Mouse (Mus musculus): Measurements from ENCODE around the gene Gpsm1. TPM values are rescaled to one million over a fixed set of nuclear protein-coding genes. Genes with fewer than 3 reads are reported as not detected.

Gene Gpsm1
- 10 to 100 TPM; 10.7 to 14.0 TPM for total RNA-seq (2021)
- long read RNA-seq, experiment 1, transcript Gpsm1-202 (14 exons, 3,384 nt): major isoform, 9 of 15 reads
- long read RNA-seq, experiment 1, partial matches to known transcripts: 1 of 15 reads
- long read RNA-seq, experiment 1, other reads (novel, unspliced or antisense): 3 of 15 reads
- long read RNA-seq, experiment 2, transcript Gpsm1-202 (14 exons, 3,384 nt): major isoform, 6 of 10 reads
- long read RNA-seq, experiment 2, partial matches to known transcripts: 1 of 10 reads
- long read RNA-seq, experiment 2, other reads (novel, unspliced or antisense): 2 of 10 reads

DNA sequence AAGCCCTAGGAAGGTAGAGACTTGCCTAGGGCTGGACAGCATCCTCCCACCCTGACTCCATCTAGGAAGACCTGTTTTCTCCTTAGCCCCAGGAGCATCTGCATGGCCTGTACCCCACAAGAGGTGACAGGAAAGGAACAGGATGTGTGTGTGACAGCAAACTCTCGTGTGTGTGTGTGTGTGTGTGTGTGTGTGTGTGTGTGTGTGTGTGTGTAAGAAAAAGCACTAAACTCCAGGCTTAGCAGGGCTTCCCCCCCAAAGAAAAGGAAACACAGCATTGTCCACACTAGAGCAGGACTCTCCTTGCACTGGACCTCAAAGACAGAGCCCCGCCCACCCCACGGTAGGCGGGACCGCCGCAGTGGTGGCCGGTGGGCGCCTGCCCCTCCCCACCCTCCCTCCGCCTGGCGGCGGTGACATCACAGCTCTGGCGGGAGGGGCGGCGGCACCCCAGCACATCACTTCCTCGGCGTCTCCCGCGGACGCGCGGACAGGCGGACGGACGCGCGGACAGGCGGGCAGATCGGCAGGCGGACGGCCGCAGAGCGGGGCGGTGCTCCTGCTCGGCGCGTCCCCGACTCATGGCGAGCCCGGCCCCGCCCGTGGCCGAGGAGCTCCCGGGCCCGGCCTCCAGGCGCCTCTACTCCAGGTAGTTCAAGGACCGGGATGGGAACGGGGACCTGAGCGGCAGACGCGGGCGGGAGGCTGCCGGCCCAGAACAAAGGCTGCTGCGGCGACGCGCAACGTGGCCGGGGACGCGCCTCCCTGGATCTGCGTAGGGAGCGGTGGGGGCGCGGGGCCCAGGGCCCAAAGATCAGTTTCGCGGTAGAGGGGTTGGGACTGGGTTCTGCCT lies at the start of gene Gpsm1:
Gene Gpsm1, plus strand, starts transcription at position 444 of the 853 bp plus-strand sequence.
- peak; percentile 78 to 81 for DNase-seq (ENCODE audit: low spot score in 2 of 2)

DNA sequence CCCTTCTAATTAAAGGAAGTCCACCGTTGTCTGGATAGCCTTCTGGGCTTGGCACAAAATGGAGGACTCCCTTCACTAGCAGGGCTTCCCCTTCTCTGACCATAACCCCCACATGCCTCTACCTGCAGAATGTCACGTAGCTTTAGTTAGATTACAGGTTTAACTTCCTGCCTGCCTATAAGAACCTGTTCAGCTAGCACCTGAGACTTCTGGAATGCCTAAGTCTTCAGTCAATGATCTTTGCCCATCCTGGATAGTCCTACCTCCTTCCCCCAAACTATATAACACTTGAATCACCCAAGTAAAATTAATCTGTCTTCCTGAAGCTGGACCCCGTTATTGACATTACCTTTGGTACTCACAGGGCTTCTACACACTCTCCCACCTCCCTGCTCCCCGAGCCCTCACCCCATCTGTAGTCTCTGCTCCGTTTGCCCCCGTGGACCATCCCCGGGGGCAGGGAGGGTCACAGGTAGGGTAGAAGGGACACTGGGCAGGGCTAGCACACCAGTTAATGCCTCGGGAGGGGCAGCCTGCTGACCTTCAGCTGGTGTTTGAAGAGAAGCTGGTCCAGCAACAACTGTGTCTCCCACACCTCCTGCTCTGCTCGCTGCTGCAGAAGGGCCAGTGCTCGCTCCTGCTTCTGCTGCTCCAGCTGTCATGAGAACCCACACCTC lies 49.1 kb upstream of the Gpsm1 start:
- no peak for DNase-seq (ENCODE audit: low spot score in 2 of 2)

GRCm38 (mm10) chr2:26268216-26268615 lies 47.1 kb upstream of the Gpsm1 start:
- DNase-seq (ENCODE audit: low spot score in 2 of 2): peak in 1 of 2 experiments; percentile 34

- peak; percentile 36 to 58 for DNase-seq (ENCODE audit: low spot score in 2 of 2)
These were observed 41.7 kb upstream of the Gpsm1 start for GRCm38 (mm10) chr2:26273611-26274010.

GRCm38 (mm10) chr2:26279712-26280111 lies 35.6 kb upstream of the Gpsm1 start:
- DNase-seq (ENCODE audit: low spot score in 2 of 2): no peak

DNA sequence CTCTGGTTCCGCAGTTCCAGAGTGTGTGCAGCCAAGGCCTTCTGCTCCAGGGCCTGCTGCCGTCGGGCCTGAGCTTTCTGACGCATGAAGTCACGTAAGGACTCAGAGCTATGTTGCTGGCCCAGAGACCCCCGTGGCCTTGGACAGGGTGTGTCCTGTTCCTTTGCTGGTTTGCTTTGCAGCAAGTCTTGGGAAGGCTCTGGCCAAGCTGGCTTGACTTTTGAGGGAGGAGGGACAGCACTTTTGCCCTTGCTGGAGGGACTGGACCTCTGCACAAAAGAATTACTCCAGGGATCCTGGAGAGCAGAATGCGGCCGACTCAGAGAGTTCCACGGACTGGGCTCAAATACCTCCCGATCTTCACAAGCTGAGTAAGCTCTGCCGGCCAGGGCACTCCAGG lies 34.7 kb upstream of the Gpsm1 start:
- DNase-seq (ENCODE audit: low spot score in 2 of 2): no peak

GRCm38 (mm10) chr2:26285804-26286203 lies 29.5 kb upstream of the Gpsm1 start:
- DNase-seq (ENCODE audit: low spot score in 2 of 2): no peak

DNA sequence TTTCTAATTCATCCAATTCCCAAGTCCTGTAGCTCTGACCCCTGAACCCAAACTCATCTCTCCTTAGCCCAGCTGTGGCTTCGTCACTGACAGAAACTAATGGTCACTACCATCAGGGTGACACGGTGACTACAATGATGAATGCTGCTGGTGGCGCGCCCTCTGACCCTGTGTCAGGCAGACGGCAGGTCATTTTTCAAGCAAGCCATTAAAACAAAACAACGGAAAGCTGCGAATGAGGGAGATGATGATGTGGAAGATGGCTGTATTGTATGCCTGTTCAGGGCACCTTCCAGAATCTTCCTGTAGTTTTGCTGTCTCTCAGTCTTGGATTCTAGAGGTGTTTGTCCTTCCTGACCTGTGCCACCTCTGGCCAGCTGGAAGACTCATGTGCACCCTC lies 28.9 kb upstream of the Gpsm1 start:
- no peak for DNase-seq (ENCODE audit: low spot score in 2 of 2)

- no peak for DNase-seq (ENCODE audit: low spot score in 2 of 2)
These were observed 25.2 kb upstream of the Gpsm1 start for GRCm38 (mm10) chr2:26290133-26290532.

- no peak for DNase-seq (ENCODE audit: low spot score in 2 of 2)
These were observed 20.9 kb upstream of the Gpsm1 start, which contains the start of gene Ccdc187 for GRCm38 (mm10) chr2:26294457-26294856. Gene Ccdc187 (minus strand): TSS chr2:26294557.

DNA sequence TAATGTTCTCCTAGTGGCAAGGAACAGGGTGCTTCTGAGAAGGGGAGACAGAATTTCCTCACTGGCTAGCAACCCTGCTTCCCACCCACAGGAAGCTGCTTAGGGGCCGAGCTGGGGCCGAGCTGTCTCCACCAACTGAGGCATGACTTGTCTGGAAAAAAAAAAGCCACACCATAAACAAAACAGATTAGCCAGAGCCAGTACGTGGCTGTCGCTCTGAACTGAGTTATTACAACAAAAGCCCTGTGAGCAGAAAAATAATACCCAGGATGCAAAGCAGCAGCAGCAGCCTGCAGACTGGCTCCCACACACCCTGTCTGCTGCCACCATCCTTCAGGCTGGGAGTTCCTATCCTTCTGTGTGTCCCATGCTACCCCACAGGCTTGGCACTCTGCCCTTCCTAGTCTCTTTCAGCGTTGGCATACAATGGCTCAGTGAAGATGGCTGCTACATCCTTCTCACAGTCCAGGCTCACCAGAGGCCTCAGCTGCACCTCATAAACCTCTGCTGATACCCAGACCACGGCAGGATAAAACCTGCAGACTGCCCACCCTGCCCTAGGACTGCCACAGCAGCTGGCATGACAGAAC lies 18.6 kb upstream of the Gpsm1 start:
- DNase-seq (ENCODE audit: low spot score in 2 of 2): no peak

DNA sequence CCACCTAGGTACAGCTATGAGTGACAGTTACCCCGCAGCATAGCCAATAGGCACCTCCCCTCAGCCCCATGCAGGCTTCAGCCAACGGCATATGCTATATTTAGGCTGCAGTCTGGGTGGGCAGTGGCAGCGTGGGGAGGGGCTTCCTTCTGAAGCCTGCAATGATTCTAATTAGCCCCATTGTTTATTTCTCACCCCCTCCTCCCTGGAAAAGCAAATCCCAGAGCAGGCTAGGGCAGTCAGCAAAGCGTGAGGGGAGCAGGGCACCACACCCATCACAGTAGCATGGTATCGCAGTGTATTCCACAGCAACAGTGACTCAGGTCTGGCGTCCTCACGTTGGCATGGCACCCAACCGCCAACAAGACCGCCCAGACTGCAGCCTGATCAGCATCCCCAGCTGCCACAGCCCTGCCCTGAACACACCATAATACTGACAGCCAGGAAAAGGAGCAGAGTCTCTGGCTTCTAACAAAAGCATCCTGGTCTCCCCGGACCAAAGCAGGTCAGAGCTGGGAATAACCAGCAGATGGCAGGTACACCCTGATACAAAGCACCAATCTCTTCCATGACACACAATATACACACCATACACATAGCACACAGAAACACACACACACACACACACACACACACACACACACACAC lies 17.0 kb upstream of the Gpsm1 start:
- DNase-seq (ENCODE audit: low spot score in 2 of 2): no peak

- no peak for DNase-seq (ENCODE audit: low spot score in 2 of 2)
These were observed 16.5 kb upstream of the Gpsm1 start for GRCm38 (mm10) chr2:26298856-26299230.

DNA sequence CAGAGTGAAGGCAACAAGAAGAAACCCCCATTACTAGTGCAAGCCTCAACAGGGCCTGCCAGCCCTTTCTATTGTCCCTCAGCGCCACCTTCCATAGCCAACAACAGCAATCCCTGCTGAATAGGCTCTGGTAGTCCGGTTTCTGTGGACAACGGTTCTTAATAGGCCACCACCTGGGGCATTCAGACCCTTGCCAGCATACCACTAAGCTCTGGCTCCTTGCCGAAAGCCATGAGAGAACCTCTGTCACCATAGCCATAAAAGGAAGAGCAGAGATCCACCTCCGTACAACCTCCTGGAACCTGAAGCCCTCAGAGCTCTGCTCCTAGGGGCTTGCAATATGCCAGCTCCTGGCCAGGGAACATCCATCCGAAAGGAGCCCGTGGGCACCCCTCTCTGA lies 16.0 kb upstream of the Gpsm1 start:
- DNase-seq (ENCODE audit: low spot score in 2 of 2): no peak

GRCm38 (mm10) chr2:26300161-26300807 lies 15.0 kb upstream of the Gpsm1 start:
- DNase-seq (ENCODE audit: low spot score in 2 of 2): peak in 1 of 2 experiments; percentile 48

GRCm38 (mm10) chr2:26300808-26301174 lies 14.5 kb upstream of the Gpsm1 start:
- DNase-seq (ENCODE audit: low spot score in 2 of 2): peak; percentile 79 to 85

DNA sequence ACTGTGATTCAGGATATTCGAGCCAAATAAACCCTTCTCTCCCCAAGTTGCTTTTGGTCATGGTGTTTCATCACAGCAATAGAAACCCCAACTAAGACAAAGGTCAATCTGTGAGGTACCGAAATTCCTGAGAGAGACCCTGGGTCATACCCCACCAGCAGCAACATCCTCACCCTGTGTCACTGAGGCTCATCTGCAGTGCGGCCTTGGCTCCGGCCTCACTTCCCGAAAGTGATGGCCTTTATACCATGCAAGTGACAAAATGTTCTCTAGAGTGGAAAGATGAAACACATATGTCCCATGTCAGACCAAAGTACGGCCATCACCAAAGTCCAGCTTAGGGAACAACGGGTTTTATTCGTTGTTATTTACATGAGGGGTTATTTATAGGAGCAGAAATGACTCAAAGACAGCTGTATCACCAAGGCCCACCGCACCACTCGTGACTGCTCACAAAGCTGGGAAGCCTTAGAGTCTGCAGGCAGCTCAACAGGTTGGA lies 13.3 kb upstream of the Gpsm1 start:
- no peak for DNase-seq (ENCODE audit: low spot score in 2 of 2)

DNA sequence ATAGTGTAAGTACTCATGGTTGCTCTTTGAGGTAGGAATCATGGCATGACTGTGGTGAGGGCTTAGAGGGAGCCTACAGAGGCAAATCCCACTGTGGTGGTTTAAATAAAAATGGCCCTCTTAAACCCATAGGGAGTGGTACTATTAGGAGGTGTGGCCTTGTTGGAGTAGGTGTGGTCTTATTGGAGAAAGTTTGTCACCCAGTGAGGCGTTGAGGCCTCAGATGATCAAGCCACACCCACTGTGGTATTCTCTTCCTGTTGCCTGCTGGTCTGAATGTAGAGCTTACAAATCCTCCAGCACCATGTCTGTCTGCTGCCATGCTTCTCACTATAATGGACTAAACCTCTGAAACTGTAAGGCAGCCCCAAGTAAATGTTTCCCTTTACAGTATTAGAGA lies 10.6 kb upstream of the Gpsm1 start:
- DNase-seq (ENCODE audit: low spot score in 2 of 2): no peak

DNA sequence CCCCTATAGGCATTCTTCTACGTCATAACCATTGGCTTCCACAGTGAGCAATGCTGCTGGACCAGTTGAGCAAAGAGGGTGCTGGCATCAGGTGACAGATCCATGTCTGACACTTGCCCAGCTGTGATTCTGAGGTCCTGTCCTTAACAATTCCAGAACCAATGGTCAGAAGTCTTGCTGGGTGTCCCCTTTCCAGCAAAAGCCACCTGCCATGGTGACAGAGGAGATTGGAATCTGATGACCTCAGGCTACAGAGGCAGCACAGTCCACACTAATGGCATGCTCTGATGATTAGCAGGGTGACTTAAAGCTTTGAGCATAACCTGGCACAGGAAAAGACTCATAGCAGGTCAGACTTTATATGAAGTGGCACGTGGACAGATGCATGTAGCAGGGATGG lies 9.8 kb upstream of the Gpsm1 start:
- no peak for DNase-seq (ENCODE audit: low spot score in 2 of 2)

GRCm38 (mm10) chr2:26306702-26307101 lies 8.6 kb upstream of the Gpsm1 start:
- DNase-seq (ENCODE audit: low spot score in 2 of 2): no peak

Measured in adrenal gland, adult 18-20 months (tissue).